Mouse (Mus musculus): Measurements from ENCODE around the gene Tob2.

GRCm38 (mm10) chr15:81889175-81889574 is 30.6 kb upstream of the Tob2 start:
- TF ChIP-seq ZC3H11A (IDR thresholded peaks at IDR 0.05; ENCODE audit: borderline replicate concordance, low read depth, low read length) (no peak), ZNF384 (IDR thresholded peaks at IDR 0.05; ENCODE audit: low read depth, low read length) (no peak)

Data from ES-E14 (cell line).